Comparison of ENCODE assay signal across 15 mouse cellular contexts in genomic region chr6:120612346-120612745, GRCm38 (mm10).
"Had no signal": no experiment of that assay in that cellular context is flagged by ENCODE, and none has a peak within 500 bp of the region (broad histone marks: within the 10 kb centered on the region; RNA-seq: fewer than 3 reads in every experiment).

No protein-coding gene starts in this region.

- H3K4me2 ChIP-seq: neural tube, embryonic 15.5 days; stomach, embryonic 15.5 days had no signal

- H3K27ac ChIP-seq: neural tube, embryonic 15.5 days; stomach, embryonic 15.5 days; stomach, postnatal 0 days had no signal

- H3K27me3 ChIP-seq: neural tube, embryonic 15.5 days; stomach, embryonic 15.5 days had no signal

- H3K9ac ChIP-seq: neural tube, embryonic 15.5 days; stomach, embryonic 15.5 days had no signal

- H3K36me3 ChIP-seq: neural tube, embryonic 15.5 days; stomach, embryonic 15.5 days had no signal

- H3K4me3 ChIP-seq: neural tube, embryonic 15.5 days; stomach, embryonic 15.5 days had no signal

- H3K9me3 ChIP-seq: neural tube, embryonic 15.5 days; stomach, embryonic 15.5 days had no signal

- DNase-seq: retina, postnatal 1 day; right cerebral cortex, adult 18-20 months; right cerebral cortex, postnatal 14 days; right cerebral cortex, postnatal 25 days; right cerebral cortex, postnatal 4 days; spleen, adult 18-20 months; thymus, adult 18-20 months; thymus, adult 2 months; thymus, postnatal 14 days; thymus, postnatal 25 days; thymus, postnatal 36 days; thymus, postnatal 4 days had no signal

- H3K4me1 ChIP-seq: neural tube, embryonic 15.5 days; stomach, embryonic 15.5 days had no signal
